Mouse (Mus musculus): ENCODE data around the gene Zmynd12. TPM values are rescaled to one million over a fixed set of nuclear protein-coding genes. Genes with fewer than 3 reads are reported as not detected.

The Zmynd12 gene
- total and polyA plus RNA-seq, 3 experiments = 3.0 to 5.5 (median 3.3) TPM

Other genes with a start within 250 kb of the Zmynd12 start
- 10 to 100 TPM; 12.0 to 16.1 TPM for gene Zfp691, start 248.6 kb upstream of the Zmynd12 start, total RNA-seq (2021)
- 15.7 and 16.5 TPM in 2 replicates for gene Zfp691, start 248.6 kb upstream of the Zmynd12 start, polyA plus RNA-seq (2012; rRNA removed)
- gene Ermap, start 232.8 kb upstream of the Zmynd12 start, total RNA-seq (2021) = under 1 TPM; 0.07 to 0.32 TPM
- 0.10 and 0.25 TPM in 2 replicates for gene Ermap, start 232.8 kb upstream of the Zmynd12 start, polyA plus RNA-seq (2012; rRNA removed)
- gene Svbp, start 227.5 kb upstream of the Zmynd12 start, total RNA-seq (2021) = 10 to 100 TPM; 16.8 to 19.8 TPM
- gene Svbp, start 227.5 kb upstream of the Zmynd12 start, polyA plus RNA-seq (2012; rRNA removed) = 21.5 and 27.7 TPM in 2 replicates
- not detected for gene Tmem269, start 204.6 kb upstream of the Zmynd12 start, total RNA-seq (2021)
- gene Tmem269, start 204.6 kb upstream of the Zmynd12 start, polyA plus RNA-seq (2012; rRNA removed) = 0.18 and 0.31 TPM in 2 replicates
- gene AU022252, start 190.1 kb upstream of the Zmynd12 start, total RNA-seq (2021) = 10 to 100 TPM; 22.4 to 26.4 TPM
- 4.6 and 6.0 TPM in 2 replicates for gene AU022252, start 190.1 kb upstream of the Zmynd12 start, polyA plus RNA-seq (2012; rRNA removed)
- 10 to 100 TPM; 23.2 to 27.5 TPM for gene P3h1, start 189.9 kb upstream of the Zmynd12 start, total RNA-seq (2021)
- gene P3h1, start 189.9 kb upstream of the Zmynd12 start, polyA plus RNA-seq (2012; rRNA removed) = 53.2 and 76.6 TPM in 2 replicates
- gene Cldn19, start 167.4 kb upstream of the Zmynd12 start, total RNA-seq (2021) = under 1 TPM in 1 of 2 experiments, not detected in 1; 0.24 TPM
- 0.06 and 0.35 TPM in 2 replicates for gene Cldn19, start 167.4 kb upstream of the Zmynd12 start, polyA plus RNA-seq (2012; rRNA removed)
- 100 to 1,000 TPM; 692 to 835 TPM for gene Ybx1, start 128.2 kb upstream of the Zmynd12 start, total RNA-seq (2021)
- 323 and 336 TPM in 2 replicates for gene Ybx1, start 128.2 kb upstream of the Zmynd12 start, polyA plus RNA-seq (2012; rRNA removed)
- 10 to 100 TPM; 15.9 to 23.7 TPM for gene Ppih, start 102.3 kb upstream of the Zmynd12 start, total RNA-seq (2021)
- 1.8 and 1.9 TPM in 2 replicates for gene Ppih, start 102.3 kb upstream of the Zmynd12 start, polyA plus RNA-seq (2012; rRNA removed)
- gene Ccdc30, start 7.3 kb upstream of the Zmynd12 start, total RNA-seq (2021) = 10 to 100 TPM in 1 of 2 experiments, 1 to 10 TPM in 1; 7.2 to 23.9 TPM
- 2.5 and 3.2 TPM in 2 replicates for gene Ccdc30, start 7.3 kb upstream of the Zmynd12 start, polyA plus RNA-seq (2012; rRNA removed)
- 10 to 100 TPM; 28.9 to 55.6 TPM for gene Ppcs, start 394 bp upstream of the Zmynd12 start, total RNA-seq (2021)
- gene Ppcs, start 394 bp upstream of the Zmynd12 start, polyA plus RNA-seq (2012; rRNA removed) = 60.9 and 75.8 TPM in 2 replicates
- under 1 TPM; 0.09 to 0.21 TPM for gene Rimkla, start 69.8 kb downstream of the Zmynd12 start, total RNA-seq (2021)
- 0.11 and 0.28 TPM in 2 replicates for gene Rimkla, start 69.8 kb downstream of the Zmynd12 start, polyA plus RNA-seq (2012; rRNA removed)
- 10 to 100 TPM; 41.8 to 43.6 TPM for gene Foxj3, start 114.2 kb downstream of the Zmynd12 start, total RNA-seq (2021)
- 10.2 and 11.8 TPM in 2 replicates for gene Foxj3, start 114.2 kb downstream of the Zmynd12 start, polyA plus RNA-seq (2012; rRNA removed)
- 1 to 10 TPM; 8.2 to 9.5 TPM for gene Frg2f1, start 116.7 kb downstream of the Zmynd12 start, total RNA-seq (2021)
- 24.8 and 32.4 TPM in 2 replicates for gene Frg2f1, start 116.7 kb downstream of the Zmynd12 start, polyA plus RNA-seq (2012; rRNA removed)
- gene Guca2a, start 214.9 kb downstream of the Zmynd12 start, total RNA-seq (2021) = not detected
- gene Guca2a, start 214.9 kb downstream of the Zmynd12 start, polyA plus RNA-seq (2012; rRNA removed) = not detected in 2 replicates
- not detected for gene Guca2b, start 236.1 kb downstream of the Zmynd12 start, total RNA-seq (2021)
- not detected in 2 replicates for gene Guca2b, start 236.1 kb downstream of the Zmynd12 start, polyA plus RNA-seq (2012; rRNA removed)

Data from adrenal gland, adult 2 months (tissue).